Mouse (Mus musculus) urinary bladder, adult 18-20 months (tissue): Measurements from ENCODE around the gene Ikzf4.

Experiments used
- DNase-seq, 2 experiments: peaks; one replicate each; pipeline ENCODE4 v3.0.0; 2022; ENCODE audit warnings: low spot score in 2 of 2, mixed read lengths in 2 of 2

Ikzf4 gene

DNA sequence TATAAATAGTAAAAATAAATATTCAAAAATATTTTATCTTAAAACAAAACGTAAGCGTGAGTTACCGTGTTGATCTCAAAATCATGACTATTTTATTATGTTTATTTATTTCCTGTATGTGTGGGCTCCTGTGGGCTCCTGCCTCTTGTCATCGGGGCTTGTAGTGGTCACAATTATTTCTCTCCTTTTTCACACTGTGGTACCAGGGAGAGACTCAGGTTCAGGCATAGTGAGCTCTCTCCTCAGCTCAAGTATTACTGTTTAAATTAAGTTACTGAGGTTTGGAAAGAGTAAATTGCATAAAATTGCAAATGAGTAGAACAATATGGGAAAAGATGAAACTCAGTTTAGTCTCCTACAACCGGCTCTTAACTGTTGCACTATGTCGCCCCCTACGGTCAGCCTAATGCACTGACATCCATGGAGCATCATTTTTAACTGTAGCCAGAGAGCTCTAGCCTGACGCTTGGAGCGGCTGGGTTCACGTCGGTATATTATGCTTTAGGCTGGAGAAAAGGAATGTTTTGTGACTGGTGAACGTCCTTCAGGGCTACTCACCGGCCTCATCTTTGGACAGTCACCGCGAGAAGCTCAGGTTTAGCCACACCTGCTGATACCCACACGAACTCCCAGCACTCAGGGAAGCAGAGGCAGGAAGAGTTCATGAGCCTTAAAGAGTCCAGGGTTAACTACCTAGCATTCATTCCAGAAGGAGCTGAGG lies 33.2 kb downstream of the Ikzf4 start:
- peak; percentile 46 to 56 for DNase-seq

DNA sequence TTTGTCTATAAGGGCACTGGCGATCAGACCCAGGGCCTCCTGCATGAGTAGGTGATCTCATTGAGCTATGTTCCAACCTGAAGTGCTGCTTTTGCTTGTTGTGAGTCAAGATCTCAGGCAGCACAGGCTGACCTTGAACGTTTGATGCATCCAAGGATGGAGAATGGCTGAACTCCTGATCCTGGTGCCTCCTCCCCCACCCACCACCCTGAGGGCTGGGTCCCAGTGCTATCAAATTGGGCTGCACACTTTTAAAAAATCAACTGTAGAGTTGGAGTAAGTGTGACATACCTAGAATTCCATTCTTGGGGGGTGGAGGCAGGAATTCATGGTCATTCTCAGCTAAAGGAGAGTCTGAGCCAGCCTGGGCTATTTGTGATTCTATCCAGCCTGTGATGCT lies 39.3 kb downstream of the Ikzf4 start:
- DNase-seq, result no peak

DNA sequence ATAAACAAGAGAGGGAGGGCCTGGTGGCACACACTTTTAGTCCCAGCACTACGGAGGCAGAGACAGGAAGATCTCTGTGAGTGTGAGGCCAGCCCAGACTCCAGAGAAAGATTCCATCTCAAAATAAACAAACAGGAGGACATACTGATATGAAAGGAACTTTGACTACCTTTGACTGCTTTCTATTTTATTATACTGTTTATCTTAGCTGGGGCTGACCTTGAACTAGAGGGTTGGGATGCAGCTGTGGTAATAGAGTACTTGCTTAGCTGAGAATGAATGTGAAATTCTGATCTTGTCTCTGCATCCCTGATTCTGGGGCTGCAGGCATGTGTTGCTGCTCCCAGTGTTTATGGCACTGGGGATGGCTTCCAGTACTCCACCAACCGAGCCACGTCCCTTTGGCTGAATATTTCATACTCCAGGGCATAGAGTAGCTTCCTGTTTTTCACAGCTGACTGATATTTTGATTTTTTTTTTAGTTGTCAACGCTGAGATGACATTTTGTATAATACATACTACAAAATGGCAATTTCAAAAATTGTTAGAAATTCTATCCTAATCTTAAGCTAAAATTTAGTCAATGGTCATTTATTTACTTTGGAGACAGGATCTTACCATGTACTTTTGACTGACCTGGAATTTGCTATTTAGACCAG lies 43.2 kb downstream of the Ikzf4 start:
- DNase-seq, result no peak

DNA sequence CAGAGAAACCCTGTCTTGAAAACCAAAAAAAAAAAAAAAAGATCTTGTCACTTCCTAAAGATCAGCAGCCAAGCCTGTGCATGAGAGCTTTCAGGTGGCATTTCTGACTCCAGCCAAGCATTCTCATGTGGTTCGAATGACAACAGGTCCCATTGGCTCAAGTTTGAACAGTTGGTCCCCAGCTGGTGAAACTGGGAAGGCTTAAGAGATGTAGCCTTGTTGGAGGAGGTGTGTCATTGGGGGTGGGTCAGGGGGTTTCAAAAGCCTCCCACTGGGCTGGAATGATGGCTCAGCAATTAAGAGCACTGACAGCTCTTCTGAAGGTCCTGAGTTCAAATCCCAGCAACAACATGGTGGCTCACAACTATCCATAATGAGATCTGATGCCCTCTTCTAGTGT lies 44.3 kb downstream of the Ikzf4 start:
- no peak for DNase-seq

DNA sequence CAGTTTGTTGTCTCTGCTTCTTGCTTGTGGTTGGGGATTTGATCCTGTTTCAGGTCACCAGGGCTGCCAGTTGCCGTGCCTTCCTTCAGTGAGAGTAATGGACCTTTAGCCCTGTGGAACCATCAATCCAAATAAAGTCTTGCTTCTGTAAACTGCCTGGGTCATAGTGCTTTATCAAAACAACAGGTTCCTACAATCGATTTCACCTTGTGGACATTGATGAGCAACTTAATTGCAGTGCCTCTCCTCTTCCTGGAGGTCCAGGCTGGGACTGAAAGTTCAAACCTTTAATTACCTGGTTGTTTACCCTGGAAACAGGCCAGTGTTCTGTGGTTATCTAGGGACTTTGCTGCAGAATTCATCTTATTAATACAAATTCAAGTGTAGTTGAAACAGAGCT lies 47.3 kb downstream of the Ikzf4 start:
- no peak for DNase-seq

DNA sequence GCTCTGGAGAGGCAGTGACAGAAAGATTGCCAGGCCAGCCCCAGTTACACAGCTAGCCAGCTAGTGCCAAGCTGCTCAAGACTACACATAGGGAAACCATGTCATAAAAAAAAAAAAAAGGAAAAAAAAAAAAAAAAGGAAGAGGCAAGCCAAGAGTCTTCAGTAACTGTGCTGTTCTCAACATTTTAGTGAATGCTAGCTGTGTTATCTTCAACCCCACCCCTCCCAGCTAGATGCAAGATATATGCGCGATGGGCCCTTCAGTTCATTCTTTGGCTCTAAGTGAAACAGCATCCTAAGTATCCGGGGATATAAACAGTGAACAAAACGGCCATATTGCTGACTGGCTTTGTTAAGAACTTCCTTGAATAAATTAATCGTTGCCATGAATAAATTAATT lies 53.0 kb downstream of the Ikzf4 start:
- no peak for DNase-seq

DNA sequence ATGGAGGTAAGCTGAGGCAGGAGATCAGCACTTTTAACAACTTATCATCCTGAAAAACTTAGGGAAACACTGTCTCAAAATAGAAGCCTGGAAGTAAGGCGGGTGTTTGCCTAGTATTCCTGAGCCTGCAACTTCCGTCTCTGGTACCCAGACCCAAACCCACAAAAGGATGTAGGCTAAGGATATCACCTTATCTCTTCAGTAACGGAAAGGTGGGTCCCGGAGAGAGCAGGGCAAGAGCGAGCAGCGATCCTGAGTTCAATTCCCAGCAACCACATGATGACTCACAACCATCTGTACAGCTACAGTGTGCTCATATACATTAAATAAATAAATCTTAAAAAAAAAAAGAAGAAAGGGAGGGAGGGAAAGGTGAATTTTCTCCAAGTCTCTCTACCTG lies 54.4 kb downstream of the Ikzf4 start:
- DNase-seq, result no peak

DNA sequence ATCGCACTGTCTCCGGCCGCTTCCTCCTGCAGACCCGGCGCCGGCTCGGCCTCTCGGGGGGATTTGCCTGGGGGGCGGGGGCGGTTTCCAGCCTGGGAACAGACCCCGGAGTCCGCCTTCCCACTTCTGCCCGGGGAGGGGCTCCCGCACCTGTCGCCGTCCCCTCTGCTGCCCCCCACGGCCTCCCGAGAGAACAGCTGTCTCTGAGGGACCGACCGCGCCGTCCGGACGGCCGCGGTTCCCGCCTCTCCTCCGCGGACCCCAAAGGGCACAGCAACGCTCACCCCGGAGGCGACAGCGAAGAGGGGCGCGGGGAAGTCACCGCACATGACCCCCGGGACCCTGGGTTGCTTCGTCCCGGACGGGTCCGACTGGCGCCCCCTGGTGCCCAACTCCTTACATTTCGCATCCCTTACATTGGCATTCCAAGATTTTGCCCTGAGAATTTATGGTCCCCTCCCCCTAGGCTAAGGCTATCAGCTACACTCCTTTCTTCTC lies 55.5 kb downstream of the Ikzf4 start:
- peak in 1 of 2 experiments; percentile 56 for DNase-seq

DNA sequence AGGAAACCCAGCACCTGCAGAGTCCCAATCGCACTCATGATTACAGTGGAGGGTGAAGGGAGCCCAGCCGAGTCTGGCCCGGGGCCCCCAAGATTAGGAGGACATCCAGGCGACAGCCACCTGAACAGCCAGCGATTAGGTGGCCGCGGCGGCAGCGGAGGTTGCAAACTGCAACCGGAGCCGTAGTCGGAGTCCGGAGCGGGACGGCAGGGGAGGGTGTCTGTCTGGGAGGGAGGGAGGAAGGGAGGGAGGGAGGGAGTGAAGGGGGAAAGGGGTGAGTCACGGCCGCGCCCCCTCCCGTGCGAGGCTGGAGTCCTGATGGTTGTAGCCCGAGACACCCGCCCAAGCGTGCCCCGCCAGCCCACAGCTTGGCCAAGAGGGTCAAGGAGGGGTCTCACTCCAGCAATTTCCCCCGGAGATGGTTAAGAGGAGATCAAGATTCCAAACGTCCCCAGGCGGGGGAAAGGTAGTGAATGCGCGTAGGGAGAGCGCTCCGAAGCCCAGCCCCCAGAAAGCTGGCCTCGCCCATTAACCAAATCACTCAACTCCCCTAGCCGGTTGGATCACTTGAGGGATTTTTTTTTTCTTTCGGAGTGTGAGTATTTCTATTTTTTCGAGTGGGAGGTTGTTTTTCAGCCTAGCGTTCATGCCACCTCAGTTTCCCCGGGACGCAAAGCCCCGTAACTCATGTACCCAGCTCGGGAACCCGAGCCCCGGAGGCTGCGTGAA lies 56.2 kb downstream of the Ikzf4 start, which contains the start of gene Erbb3:
Erbb3 (minus strand) TSS at position 189 of the 729 bp plus-strand sequence.
- DNase-seq, result peak; percentile 72 to 88

DNA sequence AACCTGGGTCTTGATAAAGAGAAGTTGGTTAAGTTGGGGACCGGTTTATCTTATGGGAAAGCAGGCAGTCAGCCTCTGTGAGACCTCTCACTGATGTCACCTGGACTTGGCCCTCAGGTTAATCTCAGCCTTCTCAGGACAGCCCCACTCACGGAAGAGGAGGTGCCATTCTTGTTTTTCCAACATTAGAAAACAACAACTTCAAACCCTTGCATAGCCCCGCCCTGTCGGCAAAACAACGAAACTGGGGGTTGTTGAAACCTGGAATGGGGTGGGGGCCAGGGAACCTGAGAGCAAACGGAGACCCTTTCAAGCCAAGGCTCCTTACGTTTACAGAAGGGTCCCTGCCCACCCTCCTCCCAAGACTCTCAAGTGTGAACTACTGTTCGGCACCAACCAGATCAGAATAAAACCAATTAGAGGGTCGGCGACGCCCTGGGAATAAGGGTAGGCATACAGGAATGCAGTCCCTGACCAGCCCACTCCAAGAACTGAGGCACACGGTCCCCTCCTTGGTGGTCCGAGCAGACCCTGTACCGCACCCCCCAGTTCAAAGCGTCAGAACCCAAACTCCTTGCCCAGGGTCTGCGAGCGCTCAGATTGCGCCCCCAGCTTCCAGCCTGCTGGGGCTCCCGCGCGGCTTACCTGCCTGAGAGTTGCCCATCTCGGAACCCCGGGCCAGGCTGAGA lies 56.9 kb downstream of the Ikzf4 start:
- DNase-seq, result no peak

DNA sequence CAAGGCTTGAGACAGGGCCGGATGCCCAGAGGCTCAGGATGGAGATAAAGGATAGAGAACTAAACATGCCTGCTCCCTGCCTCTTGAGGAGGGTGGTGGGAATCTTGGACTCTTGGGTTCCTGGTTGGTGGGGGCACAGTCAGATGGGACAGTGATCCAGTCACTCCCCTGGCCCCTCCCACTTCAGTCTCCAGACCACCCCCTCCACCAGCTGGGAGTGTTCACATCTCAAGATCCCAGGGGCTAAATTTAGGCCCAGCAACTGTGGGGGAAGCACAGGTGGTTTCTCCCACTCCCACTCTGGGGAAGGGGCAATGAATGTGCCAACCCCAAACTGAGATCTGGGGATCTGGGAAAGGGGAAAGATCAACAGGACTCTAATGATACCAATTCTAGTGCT lies 57.7 kb downstream of the Ikzf4 start:
- DNase-seq, result no peak

DNA sequence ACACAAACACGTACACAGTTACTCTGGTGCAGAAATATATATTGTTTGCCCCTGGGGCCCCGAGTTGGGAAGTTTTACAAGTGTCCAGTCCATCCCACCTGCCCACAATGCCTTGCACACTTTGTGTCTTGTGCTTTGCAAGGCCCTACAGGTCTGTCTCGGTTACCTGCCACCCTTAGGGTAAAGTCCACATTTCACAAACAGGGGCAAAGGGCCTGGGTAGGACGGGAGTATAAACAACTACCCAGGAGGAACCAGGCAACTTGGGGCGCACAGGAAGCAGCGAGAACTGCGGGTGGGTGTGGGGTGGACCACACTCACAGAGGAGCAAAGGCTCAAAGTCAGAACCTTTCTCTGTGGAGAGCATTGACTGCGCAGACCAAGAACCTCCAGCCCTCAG lies 58.1 kb downstream of the Ikzf4 start:
- DNase-seq, result no peak

DNA sequence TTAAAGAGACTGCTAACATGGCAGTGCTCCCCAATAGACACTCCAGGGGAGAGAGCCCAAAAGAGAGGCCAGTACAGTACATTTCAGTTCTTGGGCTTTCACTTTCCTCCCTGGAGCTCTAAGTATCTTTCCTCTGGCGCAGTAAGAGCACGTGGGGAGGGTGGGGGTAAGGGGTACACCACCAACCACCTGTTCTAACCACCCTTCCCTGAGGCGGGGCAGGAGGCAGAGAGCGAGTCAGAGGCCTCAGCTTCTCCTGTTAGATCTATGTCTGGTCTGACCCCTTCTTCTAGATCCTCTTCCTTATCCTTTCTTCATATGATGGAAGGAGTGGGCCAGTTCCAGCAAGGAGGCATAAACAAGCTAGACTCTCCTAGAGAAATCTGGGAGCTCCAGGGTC lies 58.7 kb downstream of the Ikzf4 start:
- no peak for DNase-seq

DNA sequence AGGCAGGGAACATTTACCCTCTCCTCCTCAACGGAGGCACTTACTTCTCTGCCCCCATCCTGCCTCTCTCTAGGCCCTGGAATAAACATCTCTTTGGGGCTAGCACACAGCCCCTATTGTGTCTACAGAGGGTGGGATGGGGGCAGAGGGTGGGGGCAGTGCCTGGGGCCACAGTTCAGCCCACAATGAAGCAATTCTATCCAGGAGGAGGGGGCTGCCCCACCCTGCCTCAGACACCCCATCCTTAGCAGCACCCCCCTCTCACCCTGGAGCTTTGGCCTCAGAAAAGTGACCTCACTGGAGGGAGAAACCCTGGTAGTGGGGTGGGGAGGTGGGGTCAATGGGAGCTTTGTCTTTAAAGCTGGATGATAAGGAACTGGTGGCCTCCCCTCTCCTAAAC lies 59.2 kb downstream of the Ikzf4 start:
- DNase-seq, result no peak

DNA sequence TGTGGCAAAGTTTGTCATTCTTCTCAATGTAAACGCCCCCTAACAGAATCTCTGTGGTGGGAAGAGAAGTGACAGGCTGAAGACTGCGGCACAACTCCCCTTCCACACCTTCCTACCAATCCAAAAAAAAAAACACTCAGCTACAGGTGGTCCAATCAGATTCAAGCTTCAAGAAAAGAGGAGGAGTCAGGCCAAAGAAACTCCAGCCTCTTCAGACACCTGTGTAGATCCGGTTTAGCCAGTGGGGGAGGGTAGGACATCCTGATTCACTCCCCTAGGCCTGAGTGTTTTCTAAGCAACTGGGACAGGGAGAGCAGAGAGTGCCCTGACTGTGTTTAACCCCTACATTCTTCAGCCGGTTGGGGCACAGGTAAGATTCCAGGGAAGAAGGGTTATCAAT lies 61.4 kb downstream of the Ikzf4 start:
- peak; percentile 47 to 79 for DNase-seq

DNA sequence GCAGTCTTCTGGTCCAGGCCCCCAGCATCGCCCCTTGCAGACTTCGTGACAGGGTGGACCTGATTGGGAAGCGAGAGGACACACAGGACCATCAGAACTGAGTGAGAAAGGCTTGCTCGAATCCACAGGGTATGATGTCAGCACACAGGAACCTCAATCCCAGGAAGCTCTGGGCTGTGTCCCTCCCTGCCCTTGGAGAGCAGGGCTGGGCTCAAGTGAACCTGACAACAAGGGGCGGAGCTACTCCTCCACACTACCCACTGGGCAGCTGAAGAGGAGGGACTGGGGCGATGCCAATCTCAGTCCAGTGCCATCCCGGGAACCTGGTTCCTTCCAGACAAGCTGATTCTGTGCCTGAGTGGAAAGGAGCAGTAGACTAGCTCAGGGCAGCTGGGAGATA lies 62.1 kb downstream of the Ikzf4 start:
- peak in 1 of 2 experiments; percentile 37 for DNase-seq
